Mouse (Mus musculus) kidney, postnatal 36 days (tissue): ENCODE results near the gene S100a2.

Experiments used
- DNase-seq, 2 experiments: peaks; one replicate each; pipeline ENCODE4 v3.0.0; 2021 to 2022; ENCODE audit warnings: mixed read lengths in 2 of 2

S100a2 gene

GRCm38 (mm10) chr3:90621552-90621951 lies 31.5 kb downstream of the S100a2 start:
- no peak for DNase-seq

- peak; percentile 35 to 65 for DNase-seq
Measured at GRCm38 (mm10) chr3:90623435-90624071, 33.5 kb downstream of the S100a2 start.

- DNase-seq: no peak
Measured at GRCm38 (mm10) chr3:90625496-90625895, 35.4 kb downstream of the S100a2 start.

GRCm38 (mm10) chr3:90626266-90627021 lies 36.4 kb downstream of the S100a2 start:
- no peak for DNase-seq

- no peak for DNase-seq
Measured at GRCm38 (mm10) chr3:90627366-90627765, 37.3 kb downstream of the S100a2 start.

GRCm38 (mm10) chr3:90627807-90628206 lies 37.8 kb downstream of the S100a2 start:
- peak in 1 of 2 experiments; percentile 25 for DNase-seq

- DNase-seq: no peak
Measured at GRCm38 (mm10) chr3:90629298-90629697, 39.3 kb downstream of the S100a2 start.

- DNase-seq: no peak
Measured at GRCm38 (mm10) chr3:90631984-90632383, 41.9 kb downstream of the S100a2 start.

GRCm38 (mm10) chr3:90638511-90639275 lies 48.6 kb downstream of the S100a2 start:
- DNase-seq: no peak

GRCm38 (mm10) chr3:90639511-90640154 lies 49.6 kb downstream of the S100a2 start:
- DNase-seq: peak in 1 of 2 experiments; percentile 60

- no peak for DNase-seq
Measured at GRCm38 (mm10) chr3:90640981-90641380, 50.9 kb downstream of the S100a2 start.
